Mouse (Mus musculus) ES-CJ7 (cell line): ENCODE measurements around the gene Gm43720.
"Not testable (repeated sequence)": the region's sequence is repeated elsewhere in the genome, so short reads cannot be mapped to it uniquely, and the experiment has no call there.

ENCODE experiments used
- DNase-seq: peaks from one replicate; pipeline ENCODE4 v3.0.0; 2011; ENCODE audit warnings: low read depth, low spot score

The Gm43720 gene

DNA sequence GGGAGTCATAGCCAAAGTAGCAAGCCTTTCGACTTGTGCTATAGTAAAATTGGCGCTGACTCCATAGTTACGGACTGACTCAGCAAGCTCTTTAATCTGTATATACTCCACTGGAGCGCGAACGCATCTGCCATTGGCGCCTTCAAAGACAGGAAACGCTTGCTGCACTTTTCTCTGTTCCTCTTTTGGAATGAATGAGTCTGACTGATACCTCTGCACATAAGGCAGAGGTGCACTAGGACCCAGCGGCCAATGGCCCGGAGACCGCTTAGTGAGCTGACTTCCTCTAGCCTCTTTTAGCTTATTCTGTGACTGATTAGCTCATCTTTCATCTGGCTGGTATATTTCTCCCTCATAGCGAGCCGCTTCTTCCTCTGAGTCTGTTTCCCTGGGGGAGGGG is 63.1 kb downstream of the Gm43720 start:
- not testable (repeated sequence) for DNase-seq
